Mouse (Mus musculus) G1E (cell line): Measurements from ENCODE around the gene Adamts7.

ENCODE experiments used
- CTCF ChIP-seq: IDR thresholded peaks from 2 replicates; pipeline ENCODE4 v1.5.1; 2012; ENCODE audit warnings: low read depth, low read length, inconsistent platforms, mixed read lengths
- TAL1 ChIP-seq: conservative IDR thresholded peaks from 2 replicates; pipeline ENCODE4 v1.6.1; 2012; ENCODE audit warnings: low read depth, low read length, inconsistent platforms, mixed read lengths

DNA sequence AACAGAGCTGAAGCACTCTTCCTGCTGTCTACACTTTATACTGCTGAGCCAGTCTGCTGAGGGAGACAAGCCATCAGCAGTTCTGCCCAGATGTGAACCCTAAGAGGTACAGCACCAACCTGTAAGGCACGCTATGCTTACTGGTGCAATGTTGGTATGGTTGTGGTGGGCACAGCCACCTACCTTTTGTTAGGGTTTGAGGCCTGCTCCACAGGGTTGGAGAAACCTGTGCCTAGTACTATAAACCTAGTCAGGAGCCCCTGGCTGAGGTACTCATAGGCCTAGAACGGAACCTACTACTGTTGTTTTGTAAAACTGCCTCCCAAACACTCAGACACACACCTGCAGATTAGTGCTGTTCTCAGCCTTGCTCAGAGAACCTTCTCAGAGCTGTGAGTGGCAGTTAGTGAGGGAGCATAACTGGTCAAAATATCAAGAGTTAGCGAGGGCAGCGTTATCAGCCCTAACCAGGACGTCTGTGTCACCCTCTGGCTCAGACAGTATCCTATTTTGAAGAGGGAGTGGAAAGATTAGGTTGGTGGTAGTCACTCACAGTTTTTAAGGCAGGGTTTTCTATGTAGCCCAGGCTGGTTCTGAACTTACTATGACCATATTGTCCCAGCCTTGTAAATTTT is 87.4 kb downstream of the Adamts7 start:
- TF ChIP-seq CTCF (no peak), TAL1 (no peak)
